Mouse (Mus musculus): Measurements from ENCODE around the gene Dao.

Gene Dao

DNA sequence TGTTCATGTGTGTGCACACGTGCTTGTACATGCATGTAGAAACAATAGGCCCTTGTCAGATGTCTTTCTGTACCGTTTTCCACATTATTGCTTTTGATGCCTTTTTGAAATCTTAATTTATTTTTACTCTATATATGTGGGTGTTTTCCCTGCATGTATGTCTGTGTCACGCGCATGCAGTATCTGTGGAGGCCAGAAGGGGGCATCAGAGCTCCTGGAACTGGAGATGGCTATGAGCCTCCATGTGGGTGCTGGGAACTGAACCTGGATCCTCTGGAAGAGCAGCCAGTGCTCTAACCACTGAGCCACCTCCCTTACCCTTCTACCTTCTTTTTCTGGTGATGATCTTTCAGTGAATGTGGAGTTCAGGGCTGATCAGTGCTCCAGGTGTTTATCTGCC, 67.4 kb downstream of the Dao start:
- DNase-seq (ENCODE audit: low spot score in 2 of 2) = no peak

DNA sequence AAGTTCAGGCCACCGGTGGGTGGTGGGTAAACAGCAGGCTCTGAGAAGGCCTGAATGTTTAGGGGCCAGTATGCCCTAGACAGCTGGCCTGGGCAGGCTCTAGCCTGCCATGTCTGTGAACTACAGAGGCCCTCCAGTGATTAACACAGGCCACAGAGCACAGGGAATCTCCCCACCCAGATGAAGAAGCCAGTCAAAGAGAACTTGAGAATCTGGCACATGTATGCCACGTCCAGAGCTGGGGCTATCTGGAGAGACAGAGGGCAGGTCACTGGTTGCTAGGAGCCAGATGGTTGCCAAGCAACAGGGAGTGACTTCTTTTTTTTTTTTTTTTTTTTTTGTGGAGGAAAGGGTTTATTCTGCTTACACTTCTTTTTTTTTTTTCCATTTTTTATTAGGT, 68.8 kb downstream of the Dao start:
- no peak for DNase-seq (ENCODE audit: low spot score in 2 of 2)

All from frontal cortex, postnatal 36 days (tissue).